Mouse (Mus musculus): ENCODE data around the gene Zfp131.

- no peak for TF ChIP-seq CTCF (IDR thresholded peaks at IDR 0.05; ENCODE audit: low read depth, low read length)
- TF ChIP-seq TAL1 (conservative IDR thresholded peaks at IDR 0.05; ENCODE audit: low read depth, low read length): no peak
- TF ChIP-seq GATA1 (IDR thresholded peaks at IDR 0.05; ENCODE audit: borderline replicate concordance, low read length): no peak
- TF ChIP-seq GATA2 (IDR thresholded peaks at IDR 0.05; ENCODE audit: borderline replicate concordance, low read depth, low read length): no peak
Observed at GRCm38 (mm10) chr13:119810031-119810430, 19.3 kb upstream of the Zfp131 start.

Data from G1E (cell line).